Mouse (Mus musculus): ENCODE measurements around the gene Hoxd12. TPM values are rescaled to one million over a fixed set of nuclear protein-coding genes. Genes with fewer than 3 reads are reported as not detected.

The Hoxd12 gene
- polyA plus RNA-seq, 1 experiment from 2014 or later = not detected

- 20% methylated on average over 6 of the region's 6 CpGs for WGBS (ENCODE audit: insufficient replicate concordance)
These were observed 47.1 kb downstream of the Hoxd12 start for GRCm38 (mm10) chr2:74721882-74722281.

GRCm38 (mm10) chr2:74722949-74723348 lies 48.1 kb downstream of the Hoxd12 start:
- Histone ChIP-seq H3K4me3 (ENCODE audit: low read depth, low read length) (no peak overlapping the region), H3K27ac (ENCODE audit: low read length) (no peak overlapping the region), H3K4me1 (ENCODE audit: control insufficient read depth, low read depth, low read length) (no peaks in the 10 kb centered on the region), H3K36me3 (ENCODE audit: control insufficient read depth, insufficient read depth) (no peaks in the 10 kb centered on the region), H3K27me3 (ENCODE audit: control insufficient read depth, insufficient read depth, low read depth, low read length) (peaks cover 86% of the 10 kb centered on the region), H3K9me3 (replicated peaks; ENCODE audit: control insufficient read depth, low read length) (no peaks in the 10 kb centered on the region), H3K9ac (ENCODE audit: low read depth, low read length) (no peak overlapping the region), H3K4me2 (ENCODE audit: low read depth, low read length) (no peak overlapping the region)
- no peak for ATAC-seq (ENCODE audit: low read depth)
- 14% methylated on average over 8 of the region's 8 CpGs for WGBS (ENCODE audit: insufficient replicate concordance)

More at GRCm38 (mm10) chr2:74721882-74722281, 47.1 kb downstream of the Hoxd12 start:
- H3K27ac ChIP-seq (ENCODE audit: low read length) = no peak overlapping the region
- H3K36me3 ChIP-seq (ENCODE audit: control insufficient read depth, insufficient read depth) = no peaks in the 10 kb centered on the region
- H3K4me3 ChIP-seq (ENCODE audit: low read depth, low read length) = no peak overlapping the region
- no peaks in the 10 kb centered on the region for H3K4me1 ChIP-seq (ENCODE audit: control insufficient read depth, low read depth, low read length)
- peaks cover 82% of the 10 kb centered on the region for H3K27me3 ChIP-seq (ENCODE audit: control insufficient read depth, insufficient read depth, low read depth, low read length)
- H3K4me2 ChIP-seq (ENCODE audit: low read depth, low read length) = no peak overlapping the region
- H3K9me3 ChIP-seq (replicated peaks; ENCODE audit: control insufficient read depth, low read length) = no peaks in the 10 kb centered on the region
- H3K9ac ChIP-seq (ENCODE audit: low read depth, low read length) = no peak overlapping the region
- ATAC-seq (ENCODE audit: low read depth) = no peak

GRCm38 (mm10) chr2:74724244-74725015 lies 49.6 kb downstream of the Hoxd12 start:
- H3K4me2 ChIP-seq (ENCODE audit: low read depth, low read length) = no peak overlapping the region
- H3K4me3 ChIP-seq (ENCODE audit: low read depth, low read length) = no peak overlapping the region
- H3K36me3 ChIP-seq (ENCODE audit: control insufficient read depth, insufficient read depth) = no peaks in the 10 kb centered on the region
- H3K27ac ChIP-seq (ENCODE audit: low read length) = no peak overlapping the region
- H3K27me3 ChIP-seq (ENCODE audit: control insufficient read depth, insufficient read depth, low read depth, low read length) = peaks cover 89% of the 10 kb centered on the region
- no peaks in the 10 kb centered on the region for H3K9me3 ChIP-seq (replicated peaks; ENCODE audit: control insufficient read depth, low read length)
- no peak overlapping the region for H3K9ac ChIP-seq (ENCODE audit: low read depth, low read length)
- 35% methylated on average over 7 of the region's 7 CpGs for WGBS (ENCODE audit: insufficient replicate concordance)
- ATAC-seq (ENCODE audit: low read depth) = no peak
- no peaks in the 10 kb centered on the region for H3K4me1 ChIP-seq (ENCODE audit: control insufficient read depth, low read depth, low read length)

GRCm38 (mm10) chr2:74725171-74725570 lies 50.4 kb downstream of the Hoxd12 start:
- H3K9ac ChIP-seq (ENCODE audit: low read depth, low read length) = no peak overlapping the region
- no peaks in the 10 kb centered on the region for H3K36me3 ChIP-seq (ENCODE audit: control insufficient read depth, insufficient read depth)
- WGBS (ENCODE audit: insufficient replicate concordance) = 29% methylated on average over 17 of the region's 17 CpGs
- H3K4me1 ChIP-seq (ENCODE audit: control insufficient read depth, low read depth, low read length) = no peaks in the 10 kb centered on the region
- no peak overlapping the region for H3K4me2 ChIP-seq (ENCODE audit: low read depth, low read length)
- no peak overlapping the region for H3K4me3 ChIP-seq (ENCODE audit: low read depth, low read length)
- H3K27ac ChIP-seq (ENCODE audit: low read length) = no peak overlapping the region
- H3K9me3 ChIP-seq (replicated peaks; ENCODE audit: control insufficient read depth, low read length) = no peaks in the 10 kb centered on the region
- peaks cover 87% of the 10 kb centered on the region for H3K27me3 ChIP-seq (ENCODE audit: control insufficient read depth, insufficient read depth, low read depth, low read length)
- no peak for ATAC-seq (ENCODE audit: low read depth)

GRCm38 (mm10) chr2:74726551-74726950 lies 51.7 kb downstream of the Hoxd12 start, which contains the start of gene Gm28230:
Gene Gm28230 (plus strand): TSS chr2:74726728.
- Histone ChIP-seq H3K36me3 (ENCODE audit: control insufficient read depth, insufficient read depth) (no peaks in the 10 kb centered on the region), H3K9ac (ENCODE audit: low read depth, low read length) (no peak within 1 kb of the TSS), H3K9me3 (replicated peaks; ENCODE audit: control insufficient read depth, low read length) (no peaks in the 10 kb centered on the region), H3K27ac (ENCODE audit: low read length) (no peak within 1 kb of the TSS), H3K4me1 (ENCODE audit: control insufficient read depth, low read depth, low read length) (no peaks in the 10 kb centered on the region), H3K27me3 (ENCODE audit: control insufficient read depth, insufficient read depth, low read depth, low read length) (peaks cover 92% of the 10 kb centered on the region), H3K4me2 (ENCODE audit: low read depth, low read length) (peak within 1 kb of the TSS; percentile 8), H3K4me3 (ENCODE audit: low read depth, low read length) (no peak within 1 kb of the TSS)
- 41% methylated on average over 5 of the region's 5 CpGs for WGBS (ENCODE audit: insufficient replicate concordance)
- ATAC-seq (ENCODE audit: low read depth) = no peak

GRCm38 (mm10) chr2:74726973-74727639 lies 52.3 kb downstream of the Hoxd12 start:
- Histone ChIP-seq H3K27ac (ENCODE audit: low read length) (no peak overlapping the region), H3K9me3 (replicated peaks; ENCODE audit: control insufficient read depth, low read length) (no peaks in the 10 kb centered on the region), H3K4me3 (ENCODE audit: low read depth, low read length) (no peak overlapping the region), H3K36me3 (ENCODE audit: control insufficient read depth, insufficient read depth) (no peaks in the 10 kb centered on the region), H3K27me3 (ENCODE audit: control insufficient read depth, insufficient read depth, low read depth, low read length) (peaks cover 92% of the 10 kb centered on the region), H3K4me2 (ENCODE audit: low read depth, low read length) (peak overlapping the region; percentile 8), H3K4me1 (ENCODE audit: control insufficient read depth, low read depth, low read length) (no peaks in the 10 kb centered on the region), H3K9ac (ENCODE audit: low read depth, low read length) (no peak overlapping the region)
- WGBS (ENCODE audit: insufficient replicate concordance) = 4% methylated on average over 39 of the region's 43 CpGs
- ATAC-seq (ENCODE audit: low read depth) = no peak

MicroRNAs encoded within 50 kb of the gene (microRNA counts, 519-probe panel; counts per million panel counts)
- 736 counts per million, percentile 3 among the panel's probes with 10 or more counts for microRNA mmu-miR-10b

Small RNA genes within 50 kb of the gene (microRNA-seq; reads per million reads assigned to microRNA genes)
- gene Gm44463 = not detected
- gene Mir10b = 563 reads per million, percentile 71 among the genes with 10 or more reads in this experiment

Other genes with a start within 250 kb of the Hoxd12 start
- gene Lnpk, start 95.6 kb upstream of the Hoxd12 start, polyA plus RNA-seq (2015; fragmentation: Nextera tagmentation; extraction: Ambion mirVana) = 14.7 and 18.3 TPM in 2 replicates
- not detected in 2 replicates for gene Evx2, start 15.5 kb upstream of the Hoxd12 start, polyA plus RNA-seq (2015; fragmentation: Nextera tagmentation; extraction: Ambion mirVana)
- gene Hoxd13, start 6.7 kb upstream of the Hoxd12 start, polyA plus RNA-seq (2015; fragmentation: Nextera tagmentation; extraction: Ambion mirVana) = not detected in 2 replicates
- gene Hoxd11, start 4.5 kb downstream of the Hoxd12 start, polyA plus RNA-seq (2015; fragmentation: Nextera tagmentation; extraction: Ambion mirVana) = not detected in 2 replicates
- gene Hoxd10, start 16.9 kb downstream of the Hoxd12 start, polyA plus RNA-seq (2015; fragmentation: Nextera tagmentation; extraction: Ambion mirVana) = not detected in 2 replicates
- not detected in 2 replicates for gene Hoxd9, start 22.7 kb downstream of the Hoxd12 start, polyA plus RNA-seq (2015; fragmentation: Nextera tagmentation; extraction: Ambion mirVana)
- 0.04 and 0.05 TPM in 2 replicates for gene Hoxd8, start 29.6 kb downstream of the Hoxd12 start, polyA plus RNA-seq (2015; fragmentation: Nextera tagmentation; extraction: Ambion mirVana)
- 0.09 TPM in 1 of 2 replicates, not detected in the other for gene Hoxd3, start 36.9 kb downstream of the Hoxd12 start, polyA plus RNA-seq (2015; fragmentation: Nextera tagmentation; extraction: Ambion mirVana)
- gene Hoxd4, start 36.9 kb downstream of the Hoxd12 start, polyA plus RNA-seq (2015; fragmentation: Nextera tagmentation; extraction: Ambion mirVana) = not detected in 2 replicates
- not detected in 2 replicates for gene Gm28230, start 51.7 kb downstream of the Hoxd12 start, polyA plus RNA-seq (2015; fragmentation: Nextera tagmentation; extraction: Ambion mirVana)
- gene Hoxd1, start 88.0 kb downstream of the Hoxd12 start, polyA plus RNA-seq (2015; fragmentation: Nextera tagmentation; extraction: Ambion mirVana) = not detected in 2 replicates
- 48.3 and 52.5 TPM in 2 replicates for gene Mtx2, start 150.8 kb downstream of the Hoxd12 start, polyA plus RNA-seq (2015; fragmentation: Nextera tagmentation; extraction: Ambion mirVana)